8 mouse cellular contexts compared by ENCODE assay signal in genomic region chr14:25767725-25768203, GRCm38 (mm10). TPM values are rescaled to one million over a fixed set of nuclear protein-coding genes. Genes with fewer than 3 reads are reported as not detected.
DNase-seq lines count a peak whose midpoint lies in the region; ATAC-seq and TF ChIP-seq lines count a peak whose summit lies in the region.

No protein-coding gene starts in this region.

- H3K27me3 ChIP-seq in heart, adult 2 months (ENCODE audit: control insufficient read depth, insufficient read depth, low read length), result no peaks in the 10 kb centered on the region
- H3K27me3 ChIP-seq in intestine, embryonic 15.5 days (replicated peaks), result no peaks in the 10 kb centered on the region
- peaks cover 6% of the 10 kb centered on the region; the same call in 1 of the 2 replicates for H3K27me3 ChIP-seq in liver, embryonic 16.5 days (ENCODE audit: control insufficient read depth, insufficient read depth, low read depth, low read length)
- no peaks in the 10 kb centered on the region for H3K27me3 ChIP-seq in splenic B cell, adult 2 months (ENCODE audit: control insufficient read depth, insufficient read depth, low read length, poor library complexity, severe bottlenecking)

- DNase-seq in heart, adult 2 months, result peak in 1 of 2 experiments; percentile 70
- DNase-seq in heart, postnatal 25 days (ENCODE audit: low spot score), result no peak
- DNase-seq in splenic B cell, adult 2 months (ENCODE audit: low read depth, low spot score), result peak; percentile 13
- no peak for DNase-seq in cerebellum, adult 8-10 months
- no peak for DNase-seq in left cerebral cortex, postnatal 25 days (ENCODE audit: low spot score in 2 of 2)

- ATAC-seq in intestine, embryonic 15.5 days, result no peak
- ATAC-seq in liver, embryonic 16.5 days (ENCODE audit: low read depth), result peak; percentile 58

- H3K4me2 ChIP-seq in intestine, embryonic 15.5 days (replicated peaks), result peak overlapping the region; percentile 95
- H3K4me2 ChIP-seq in liver, embryonic 16.5 days (ENCODE audit: low read depth, low read length), result peak overlapping the region; percentile 61

- H3K9ac ChIP-seq in heart, adult 2 months (ENCODE audit: low read depth, low read length), result peak overlapping the region; percentile 94
- peak overlapping the region; percentile 79 for H3K9ac ChIP-seq in intestine, embryonic 15.5 days
- peak overlapping the region; percentile 73 for H3K9ac ChIP-seq in liver, embryonic 16.5 days (ENCODE audit: low read depth, low read length)

- H3K4me3 ChIP-seq in heart, adult 2 months, result peak overlapping the region; percentile 90
- peak overlapping the region; percentile 98 for H3K4me3 ChIP-seq in embryonic fibroblast, embryonic 13.5 days (ENCODE audit: insufficient read depth, low read length)
- peak overlapping the region; percentile 80 for H3K4me3 ChIP-seq in intestine, embryonic 15.5 days (replicated peaks)
- H3K4me3 ChIP-seq in liver, embryonic 16.5 days (ENCODE audit: low read depth, low read length), result peak overlapping the region; percentile 61

- 0 out of 2 replicates have a peak, but pooled peaks have one; percentile 43 for TF ChIP-seq EP300 in heart, adult 2 months (IDR thresholded peaks at IDR 0.05; ENCODE audit: insufficient read depth, low read depth, low read length)

- H3K27ac ChIP-seq in heart, adult 2 months, result peak overlapping the region; percentile 83
- peak overlapping the region; percentile 82 for H3K27ac ChIP-seq in embryonic fibroblast, embryonic 13.5 days (ENCODE audit: insufficient read depth, low read length)
- H3K27ac ChIP-seq in intestine, embryonic 15.5 days, result peak overlapping the region; percentile 90
- H3K27ac ChIP-seq in liver, embryonic 16.5 days (ENCODE audit: low read length), result peak overlapping the region; percentile 67

- H3K36me3 ChIP-seq in heart, adult 2 months (ENCODE audit: control insufficient read depth, insufficient read depth, low read length), result no peaks in the 10 kb centered on the region
- no peaks in the 10 kb centered on the region for H3K36me3 ChIP-seq in intestine, embryonic 15.5 days
- no peaks in the 10 kb centered on the region for H3K36me3 ChIP-seq in liver, embryonic 16.5 days (ENCODE audit: control insufficient read depth, insufficient read depth)
- H3K36me3 ChIP-seq in splenic B cell, adult 2 months (ENCODE audit: control insufficient read depth, insufficient read depth, low read length, poor library complexity, severe bottlenecking), result no peaks in the 10 kb centered on the region

- no peak for TF ChIP-seq CTCF in heart, adult 2 months (IDR thresholded peaks at IDR 0.05)
- no peak for TF ChIP-seq CTCF in embryonic fibroblast, embryonic 13.5 days (IDR thresholded peaks at IDR 0.05; ENCODE audit: borderline replicate concordance, insufficient read depth, low read length)

- H3K9me3 ChIP-seq in intestine, embryonic 15.5 days, result no peaks in the 10 kb centered on the region
- H3K9me3 ChIP-seq in liver, embryonic 16.5 days (replicated peaks; ENCODE audit: control insufficient read depth, low read length), result no peaks in the 10 kb centered on the region

- intact Hi-C loops in heart, adult 2 months (cut with DNase I), result loop anchor here (5.0 kb wide), 2 partner anchors 35 to 40 kb away; no protein-coding TSS in a partner anchor
- intact Hi-C loops in heart, postnatal 25 days (cut with DNase I), result loop anchor here (5.0 kb wide), 1 partner anchor 40 kb away; no protein-coding TSS in a partner anchor
- intact Hi-C loops in left cerebral cortex, postnatal 25 days (cut with DNase I), result loop anchor here (5.0 kb wide), 1 partner anchor 50 kb away; no protein-coding TSS in a partner anchor

- peak; percentile 66; the same call in 1 of the 2 replicates for TF ChIP-seq POLR2A in heart, adult 2 months (IDR thresholded peaks at IDR 0.05; ENCODE audit: insufficient read depth, low read depth, low read length)
- peak; percentile 49; the same call in 1 of the 2 replicates for TF ChIP-seq POLR2A in embryonic fibroblast, embryonic 13.5 days (IDR thresholded peaks at IDR 0.05; ENCODE audit: low read depth, low read length)

- peaks cover 5% of the 10 kb centered on the region; the same call in 1 of the 2 replicates for H3K79me2 ChIP-seq in heart, adult 2 months (replicated peaks; ENCODE audit: control insufficient read depth, insufficient read depth, low read length)

- peaks cover 11% of the 10 kb centered on the region for H3K4me1 ChIP-seq in heart, adult 2 months (ENCODE audit: control insufficient read depth, insufficient read depth, low read length)
- 0 out of 2 replicates have a peak, but pooled peaks cover 1% of the 10 kb centered on the region for H3K4me1 ChIP-seq in embryonic fibroblast, embryonic 13.5 days (ENCODE audit: control insufficient read depth, insufficient read depth, low read length)
- peaks cover 28% of the 10 kb centered on the region for H3K4me1 ChIP-seq in intestine, embryonic 15.5 days (replicated peaks)
- peaks cover 10% of the 10 kb centered on the region for H3K4me1 ChIP-seq in liver, embryonic 16.5 days (ENCODE audit: control insufficient read depth, low read depth, low read length)

- 5% methylated on average over 6 of the region's 6 CpGs for WGBS in heart, adult 2 months
- WGBS in intestine, embryonic 15.5 days, result 11% methylated on average over 6 of the region's 6 CpGs
- WGBS in liver, embryonic 16.5 days (ENCODE audit: insufficient replicate concordance), result 13% methylated on average over 6 of the region's 6 CpGs

RNA-seq across cellular contexts. Expression of gene Zcchc24, which starts 1.1 kb away (rescaled TPM):
- 10 to 100 TPM; 33.5 TPM for total RNA-seq in heart, adult 2 months (2021)
- 27.3 and 39.4 TPM in 2 replicates for polyA plus RNA-seq in heart, adult 2 months (2012; rRNA removed)
- 10 to 100 TPM; 33.3 to 35.7 TPM for total RNA-seq in heart, postnatal 25 days (2021)
- 116 and 122 TPM in 2 replicates for polyA plus RNA-seq in embryonic fibroblast, embryonic 13.5 days (2011; ENCODE audit: insufficient read length, low read depth, missing spikeins)
- 20.6 and 21.0 TPM in 2 replicates for polyA plus RNA-seq in intestine, embryonic 15.5 days (2015; fragmentation: Nextera tagmentation; extraction: Ambion mirVana)
- 4.5 and 5.5 TPM in 2 replicates for polyA plus RNA-seq in liver, embryonic 16.5 days (2015; fragmentation: Nextera tagmentation; extraction: Ambion mirVana)
- total RNA-seq in left cerebral cortex, postnatal 25 days (2021), result 10 to 100 TPM; 45.7 to 51.3 TPM
